ENCODE assay signal across 9 mouse cellular contexts in the genomic region with DNA sequence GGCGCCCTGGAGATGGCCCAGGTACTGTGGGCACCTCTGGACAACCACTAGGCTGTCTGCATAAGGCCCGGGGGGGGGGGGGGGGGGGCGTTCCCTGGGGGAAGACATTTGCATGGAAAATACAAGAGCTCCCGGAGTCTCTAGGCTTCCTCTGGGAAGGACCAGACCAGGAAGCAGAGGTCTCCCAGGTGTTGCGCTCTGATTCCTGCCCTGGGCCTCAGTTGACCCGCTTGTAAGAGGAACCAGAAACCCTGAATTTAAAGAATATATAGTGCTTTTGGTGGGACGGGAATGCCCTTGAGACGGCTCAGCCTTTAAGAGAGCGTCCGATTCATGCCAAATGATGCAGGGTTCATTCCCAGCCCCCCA. TPM values are rescaled to one million over a fixed set of nuclear protein-coding genes. Genes with fewer than 3 reads are reported as not detected.
A peak's percentile ranks its signal among the peaks of the same experiment; 100 is the strongest.
DNase-seq lines count a peak whose midpoint lies in the region; ATAC-seq and TF ChIP-seq lines count a peak whose summit lies in the region.
"Had no signal": no experiment of that assay in that cellular context is flagged by ENCODE, and none has a peak within 500 bp of the region (broad histone marks: within the 10 kb centered on the region; RNA-seq: fewer than 3 reads in every experiment).

No protein-coding gene starts in this region.

- H3K4me2 ChIP-seq in heart, embryonic 15.5 days: peak overlapping the region; percentile 65
- H3K4me2 ChIP-seq in embryonic facial prominence, embryonic 14.5 days (ENCODE audit: low read depth, low read length): peak overlapping the region; percentile 52
- H3K4me2 ChIP-seq in hindbrain, postnatal 0 days (ENCODE audit: low read depth, low read length): peak overlapping the region; percentile 48
- peak overlapping the region; percentile 52 for H3K4me2 ChIP-seq in midbrain, embryonic 13.5 days (replicated peaks)

- peaks cover 28% of the 10 kb centered on the region; the same call in 1 of the 2 replicates for H3K36me3 ChIP-seq in heart, embryonic 15.5 days
- peaks cover 51% of the 10 kb centered on the region for H3K36me3 ChIP-seq in embryonic facial prominence, embryonic 14.5 days (ENCODE audit: control insufficient read depth, insufficient read depth, low read length)
- peaks cover 56% of the 10 kb centered on the region for H3K36me3 ChIP-seq in hindbrain, postnatal 0 days (ENCODE audit: insufficient read depth, low read length)
- peaks cover 59% of the 10 kb centered on the region for H3K36me3 ChIP-seq in midbrain, embryonic 13.5 days

- ATAC-seq in heart, embryonic 15.5 days (replicated peaks; ENCODE audit: insufficient number of reproducible peaks, insufficient read depth, low FRiP score, low read depth): no peak
- 0 out of 2 replicates have a peak, but pooled peaks have one; percentile 1 for ATAC-seq in embryonic facial prominence, embryonic 14.5 days (ENCODE audit: low read depth)
- ATAC-seq in hindbrain, postnatal 0 days: no peak
- ATAC-seq in midbrain, embryonic 13.5 days: no peak

- no peak for DNase-seq in heart, adult 18-20 months
- no peak for DNase-seq in embryonic facial prominence, embryonic 14.5 days (ENCODE audit: low spot score)
- DNase-seq in hindbrain, postnatal 0 days (ENCODE audit: low spot score): no peak
- no peak for DNase-seq in urinary bladder, adult 2 months (ENCODE audit: low spot score)
- DNase-seq in ovary, postnatal 10 days (ENCODE audit: low spot score): no peak
- no peak for DNase-seq in thymus, postnatal 14 days
- DNase-seq: thymus, postnatal 36 days had no signal

- 30% methylated on average over 9 of the region's 10 CpGs for WGBS in heart, embryonic 15.5 days
- 26% methylated on average over 8 of the region's 10 CpGs for WGBS in embryonic facial prominence, embryonic 14.5 days
- 26% methylated on average over 9 of the region's 10 CpGs for WGBS in hindbrain, postnatal 0 days
- WGBS in midbrain, embryonic 13.5 days: 27% methylated on average over 8 of the region's 10 CpGs

- peak overlapping the region; percentile 24 for H3K9ac ChIP-seq in heart, embryonic 15.5 days
- H3K9ac ChIP-seq in embryonic facial prominence, embryonic 14.5 days (ENCODE audit: low read depth, low read length): peak overlapping the region; percentile 48
- H3K9ac ChIP-seq in hindbrain, postnatal 0 days (replicated peaks; ENCODE audit: low read length): no peak overlapping the region
- peak overlapping the region; percentile 53 for H3K9ac ChIP-seq in midbrain, embryonic 13.5 days (replicated peaks)

- no peaks in the 10 kb centered on the region for H3K27me3 ChIP-seq in heart, embryonic 15.5 days
- H3K27me3 ChIP-seq in embryonic facial prominence, embryonic 14.5 days (replicated peaks; ENCODE audit: control insufficient read depth, insufficient read depth, low read length): no peaks in the 10 kb centered on the region
- H3K27me3 ChIP-seq in hindbrain, postnatal 0 days (ENCODE audit: insufficient read depth, low read length): no peaks in the 10 kb centered on the region
- H3K27me3 ChIP-seq in midbrain, embryonic 13.5 days: no peaks in the 10 kb centered on the region

- no peaks in the 10 kb centered on the region for H3K9me3 ChIP-seq in heart, embryonic 15.5 days (replicated peaks)
- H3K9me3 ChIP-seq in embryonic facial prominence, embryonic 14.5 days (ENCODE audit: control insufficient read depth, low read length): no peaks in the 10 kb centered on the region
- H3K9me3 ChIP-seq in hindbrain, postnatal 0 days (ENCODE audit: low read length): no peaks in the 10 kb centered on the region
- H3K9me3 ChIP-seq in midbrain, embryonic 13.5 days: no peaks in the 10 kb centered on the region

- peak overlapping the region; percentile 32; the same call in 1 of the 2 replicates for H3K27ac ChIP-seq in heart, embryonic 15.5 days
- no peak overlapping the region; the same call in 1 of the 2 replicates for H3K27ac ChIP-seq in embryonic facial prominence, embryonic 14.5 days (replicated peaks; ENCODE audit: low read depth, low read length)
- H3K27ac ChIP-seq in hindbrain, postnatal 0 days: no peak overlapping the region
- H3K27ac ChIP-seq in midbrain, embryonic 13.5 days: peak overlapping the region; percentile 81

- peak overlapping the region; percentile 47 for H3K4me3 ChIP-seq in heart, embryonic 15.5 days
- H3K4me3 ChIP-seq in embryonic facial prominence, embryonic 14.5 days (ENCODE audit: low read depth, low read length): peak overlapping the region; percentile 29
- no peak overlapping the region for H3K4me3 ChIP-seq in hindbrain, postnatal 0 days (ENCODE audit: low read length)
- peak overlapping the region; percentile 30 for H3K4me3 ChIP-seq in midbrain, embryonic 13.5 days (replicated peaks)

- H3K4me1 ChIP-seq in heart, embryonic 15.5 days (replicated peaks): peaks cover 9% of the 10 kb centered on the region; the same call in 1 of the 2 replicates
- H3K4me1 ChIP-seq in embryonic facial prominence, embryonic 14.5 days (ENCODE audit: control insufficient read depth, insufficient read depth, low read length): no peaks in the 10 kb centered on the region
- H3K4me1 ChIP-seq in hindbrain, postnatal 0 days (ENCODE audit: insufficient read depth, low read length): no peaks in the 10 kb centered on the region
- H3K4me1 ChIP-seq in midbrain, embryonic 13.5 days (replicated peaks): peaks cover 29% of the 10 kb centered on the region

- no peak for TF ChIP-seq CTCF in hindbrain, postnatal 0 days (IDR thresholded peaks at IDR 0.05; ENCODE audit: low read depth)

RNA-seq across cellular contexts. Expression of gene Tor2a, which starts 5.4 kb away (rescaled TPM):
- 31.2 and 41.1 TPM in 2 replicates for polyA plus RNA-seq in heart, embryonic 15.5 days (2015; fragmentation: Nextera tagmentation; extraction: Ambion mirVana)
- total RNA-seq in heart, adult 18-20 months (2021): 1 to 10 TPM; 6.7 to 9.4 TPM
- 64.5 and 73.2 TPM in 2 replicates for polyA plus RNA-seq in embryonic facial prominence, embryonic 14.5 days (2014; fragmentation: Nextera tagmentation; extraction: Ambion mirVana)
- total RNA-seq in hindbrain, postnatal 0 days (2014; rRNA removed): 75.1 and 81.1 TPM in 2 replicates
- polyA plus RNA-seq in hindbrain, postnatal 0 days (2015; fragmentation: Nextera tagmentation; extraction: Ambion mirVana): 48.2 and 49.1 TPM in 2 replicates
- 48.0 and 52.6 TPM in 2 replicates for polyA plus RNA-seq in midbrain, embryonic 13.5 days (2015; fragmentation: Nextera tagmentation; extraction: Ambion mirVana)
- polyA plus RNA-seq in urinary bladder, adult 2 months (2012; rRNA removed): 42.9 and 53.7 TPM in 2 replicates

RNA-seq across cellular contexts. Expression of gene 6330409D20Rik, which starts 10.8 kb away (rescaled TPM):
- polyA plus RNA-seq in heart, embryonic 15.5 days (2015; fragmentation: Nextera tagmentation; extraction: Ambion mirVana): 0.16 TPM in 1 of 2 replicates, not detected in the other
- total RNA-seq in heart, adult 18-20 months (2021): not detected
- polyA plus RNA-seq in embryonic facial prominence, embryonic 14.5 days (2014; fragmentation: Nextera tagmentation; extraction: Ambion mirVana): 0.33 and 0.45 TPM in 2 replicates
- 1.7 and 3.2 TPM in 2 replicates for total RNA-seq in hindbrain, postnatal 0 days (2014; rRNA removed)
- polyA plus RNA-seq in hindbrain, postnatal 0 days (2015; fragmentation: Nextera tagmentation; extraction: Ambion mirVana): 3.6 and 5.1 TPM in 2 replicates
- polyA plus RNA-seq in midbrain, embryonic 13.5 days (2015; fragmentation: Nextera tagmentation; extraction: Ambion mirVana): 3.9 TPM in 2 replicates
- polyA plus RNA-seq in urinary bladder, adult 2 months (2012; rRNA removed): not detected in 2 replicates

RNA-seq across cellular contexts. Expression of gene Ttc16, which starts 23.8 kb away (rescaled TPM):
- 0.15 and 0.32 TPM in 2 replicates for polyA plus RNA-seq in heart, embryonic 15.5 days (2015; fragmentation: Nextera tagmentation; extraction: Ambion mirVana)
- under 1 TPM in 1 of 2 experiments, not detected in 1; 0.13 TPM for total RNA-seq in heart, adult 18-20 months (2021)
- 0.22 and 0.85 TPM in 2 replicates for polyA plus RNA-seq in embryonic facial prominence, embryonic 14.5 days (2014; fragmentation: Nextera tagmentation; extraction: Ambion mirVana)
- total RNA-seq in hindbrain, postnatal 0 days (2014; rRNA removed): 0.78 and 1.6 TPM in 2 replicates
- polyA plus RNA-seq in hindbrain, postnatal 0 days (2015; fragmentation: Nextera tagmentation; extraction: Ambion mirVana): 0.58 and 0.76 TPM in 2 replicates
- polyA plus RNA-seq in midbrain, embryonic 13.5 days (2015; fragmentation: Nextera tagmentation; extraction: Ambion mirVana): 0.35 and 0.52 TPM in 2 replicates
- polyA plus RNA-seq in urinary bladder, adult 2 months (2012; rRNA removed): 0.80 and 0.85 TPM in 2 replicates

RNA-seq across cellular contexts. Expression of gene Ptrh1, which starts 23.9 kb away (rescaled TPM):
- polyA plus RNA-seq in heart, embryonic 15.5 days (2015; fragmentation: Nextera tagmentation; extraction: Ambion mirVana): 3.0 and 4.8 TPM in 2 replicates
- 1 to 10 TPM; 5.1 to 5.5 TPM for total RNA-seq in heart, adult 18-20 months (2021)
- 5.2 and 5.8 TPM in 2 replicates for polyA plus RNA-seq in embryonic facial prominence, embryonic 14.5 days (2014; fragmentation: Nextera tagmentation; extraction: Ambion mirVana)
- total RNA-seq in hindbrain, postnatal 0 days (2014; rRNA removed): 0.75 and 2.9 TPM in 2 replicates
- polyA plus RNA-seq in hindbrain, postnatal 0 days (2015; fragmentation: Nextera tagmentation; extraction: Ambion mirVana): 4.0 and 4.4 TPM in 2 replicates
- 4.1 and 4.2 TPM in 2 replicates for polyA plus RNA-seq in midbrain, embryonic 13.5 days (2015; fragmentation: Nextera tagmentation; extraction: Ambion mirVana)
- 8.6 and 10.4 TPM in 2 replicates for polyA plus RNA-seq in urinary bladder, adult 2 months (2012; rRNA removed)

RNA-seq across cellular contexts. Expression of gene Sh2d3c, which starts 30.8 kb away (rescaled TPM):
- 25.7 and 33.4 TPM in 2 replicates for polyA plus RNA-seq in heart, embryonic 15.5 days (2015; fragmentation: Nextera tagmentation; extraction: Ambion mirVana)
- total RNA-seq in heart, adult 18-20 months (2021): 10 to 100 TPM; 23.1 to 30.8 TPM
- 21.7 and 28.3 TPM in 2 replicates for polyA plus RNA-seq in embryonic facial prominence, embryonic 14.5 days (2014; fragmentation: Nextera tagmentation; extraction: Ambion mirVana)
- total RNA-seq in hindbrain, postnatal 0 days (2014; rRNA removed): 43.8 and 56.9 TPM in 2 replicates
- 49.5 and 52.8 TPM in 2 replicates for polyA plus RNA-seq in hindbrain, postnatal 0 days (2015; fragmentation: Nextera tagmentation; extraction: Ambion mirVana)
- polyA plus RNA-seq in midbrain, embryonic 13.5 days (2015; fragmentation: Nextera tagmentation; extraction: Ambion mirVana): 37.8 and 40.7 TPM in 2 replicates
- polyA plus RNA-seq in urinary bladder, adult 2 months (2012; rRNA removed): 9.9 and 10.3 TPM in 2 replicates

Comparison
In these comparisons a context has a peak if more than half of its experiments do, and no peak if none do; other contexts are left out.
1. H3K27ac ChIP-seq: peak in heart, embryonic 15.5 days (single experiment) and midbrain, embryonic 13.5 days (single experiment); none in embryonic facial prominence, embryonic 14.5 days (single experiment) and hindbrain, postnatal 0 days (single experiment).
2. Peak in every context shown above with its lines, with median percentiles within 50 percentile points of each other: H3K4me2 ChIP-seq.